In the genomic region with DNA sequence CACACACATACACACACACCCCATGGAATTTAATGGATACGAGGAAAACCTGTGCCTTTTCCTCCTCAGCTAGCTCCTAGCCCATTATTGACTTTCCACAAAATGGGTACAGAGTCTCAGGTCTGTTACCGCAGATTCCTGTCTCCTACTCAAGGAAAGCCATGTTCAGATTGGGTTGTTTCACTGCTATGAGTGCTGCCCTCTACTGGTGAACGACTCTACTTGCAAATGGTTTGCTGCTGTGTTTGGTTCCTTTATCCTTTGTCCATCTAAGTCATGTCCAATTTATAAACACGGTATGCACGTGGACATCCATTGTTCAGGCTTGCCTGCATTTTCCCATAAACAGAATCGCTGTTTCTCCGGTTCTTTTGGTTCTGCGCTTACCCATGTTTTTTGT, we compare ENCODE assay signal across 9 mouse cellular contexts.
DNase-seq lines count a peak whose midpoint lies in the region; ATAC-seq lines count a peak whose summit lies in the region.
"Had no signal": no experiment of that assay in that cellular context is flagged by ENCODE, and none has a peak within 500 bp of the region (broad histone marks: within the 10 kb centered on the region; RNA-seq: fewer than 3 reads in every experiment).

No protein-coding gene starts in this region.

- H3K4me1 ChIP-seq in heart, embryonic 11.5 days (ENCODE audit: control insufficient read depth, insufficient read depth, low read length) = no peaks in the 10 kb centered on the region
- no peaks in the 10 kb centered on the region for H3K4me1 ChIP-seq in neural tube, embryonic 15.5 days
- H3K4me1 ChIP-seq in limb, embryonic 10.5 days = no peaks in the 10 kb centered on the region; the same call in 1 of the 2 replicates
- H3K4me1 ChIP-seq: embryonic facial prominence, embryonic 13.5 days had no signal

- DNase-seq in heart, adult 8-10 months (ENCODE audit: low spot score) = peak; percentile 8
- DNase-seq in neural tube, embryonic 10.5 days (ENCODE audit: extremely low spot score, low spot score) = peak; percentile 23
- peak; percentile 63 for DNase-seq in brain, adult 2 months (ENCODE audit: low read depth, low spot score)
- peak; percentile 44 for DNase-seq in limb, embryonic 10.5 days (ENCODE audit: low spot score)
- peak; percentile 33 for DNase-seq in thymus, postnatal 0 days (ENCODE audit: low spot score)
- no peak for DNase-seq in frontal cortex, postnatal 10 days (ENCODE audit: low spot score in 2 of 2)

- H3K4me2 ChIP-seq in heart, embryonic 11.5 days = no peak overlapping the region
- no peak overlapping the region for H3K4me2 ChIP-seq in neural tube, embryonic 15.5 days
- H3K4me2 ChIP-seq: embryonic facial prominence, embryonic 13.5 days had no signal

- H3K4me3 ChIP-seq in heart, embryonic 11.5 days (ENCODE audit: low read depth, low read length) = no peak overlapping the region
- no peak overlapping the region for H3K4me3 ChIP-seq in neural tube, embryonic 15.5 days (replicated peaks)
- H3K4me3 ChIP-seq in limb, embryonic 10.5 days = no peak overlapping the region
- H3K4me3 ChIP-seq: embryonic facial prominence, embryonic 13.5 days had no signal

- H3K36me3 ChIP-seq in heart, embryonic 11.5 days (ENCODE audit: control insufficient read depth, insufficient read depth, low read length) = no peaks in the 10 kb centered on the region
- no peaks in the 10 kb centered on the region for H3K36me3 ChIP-seq in neural tube, embryonic 15.5 days
- no peaks in the 10 kb centered on the region for H3K36me3 ChIP-seq in limb, embryonic 10.5 days
- H3K36me3 ChIP-seq: embryonic facial prominence, embryonic 13.5 days had no signal

- WGBS in heart, embryonic 11.5 days (ENCODE audit: insufficient replicate concordance) = 35% methylated on average over 8 of the region's 8 CpGs
- 39% methylated on average over 8 of the region's 8 CpGs for WGBS in neural tube, embryonic 15.5 days
- WGBS in limb, embryonic 10.5 days = 38% methylated on average over 8 of the region's 8 CpGs

- no peak overlapping the region for H3K9ac ChIP-seq in heart, embryonic 11.5 days (ENCODE audit: low read depth, low read length)
- H3K9ac ChIP-seq in neural tube, embryonic 15.5 days (replicated peaks) = no peak overlapping the region
- H3K9ac ChIP-seq: embryonic facial prominence, embryonic 13.5 days had no signal

- H3K27me3 ChIP-seq in heart, embryonic 11.5 days (ENCODE audit: control insufficient read depth, insufficient read depth, low read length) = peaks cover 3% of the 10 kb centered on the region; the same call in 1 of the 2 replicates
- 0 out of 2 replicates have a peak, but pooled peaks cover 4% of the 10 kb centered on the region for H3K27me3 ChIP-seq in neural tube, embryonic 15.5 days (replicated peaks)
- peaks cover 63% of the 10 kb centered on the region for H3K27me3 ChIP-seq in limb, embryonic 10.5 days (ENCODE audit: low read depth, poor library complexity, severe bottlenecking)

- ATAC-seq in heart, embryonic 11.5 days (replicated peaks; ENCODE audit: insufficient number of reproducible peaks, low FRiP score, low TSS enrichment) = no peak
- ATAC-seq in neural tube, embryonic 15.5 days (ENCODE audit: low FRiP score) = no peak

- H3K9me3 ChIP-seq in heart, embryonic 11.5 days (replicated peaks; ENCODE audit: control insufficient read depth, low read length) = no peaks in the 10 kb centered on the region
- H3K9me3 ChIP-seq in neural tube, embryonic 15.5 days (replicated peaks) = no peaks in the 10 kb centered on the region
- H3K9me3 ChIP-seq in limb, embryonic 10.5 days (replicated peaks) = no peaks in the 10 kb centered on the region
- H3K9me3 ChIP-seq: embryonic facial prominence, embryonic 13.5 days had no signal

- H3K27ac ChIP-seq in heart, embryonic 11.5 days (ENCODE audit: low read depth, low read length) = no peak overlapping the region
- no peak overlapping the region for H3K27ac ChIP-seq in neural tube, embryonic 15.5 days (replicated peaks)
- no peak overlapping the region for H3K27ac ChIP-seq in limb, embryonic 10.5 days
- H3K27ac ChIP-seq: embryonic facial prominence, embryonic 13.5 days had no signal

Comparison
In these comparisons a context has a peak if more than half of its experiments do, and no peak if none do; other contexts are left out.
1. DNase-seq: peak in heart, adult 8-10 months (single experiment), neural tube, embryonic 10.5 days (single experiment), brain, adult 2 months (single experiment), limb, embryonic 10.5 days (single experiment) and thymus, postnatal 0 days (single experiment); none in frontal cortex, postnatal 10 days (0 of 2).